Mouse (Mus musculus) central nervous system, embryonic 14 days (tissue): Measurements from ENCODE around the gene Gm28919. TPM values are rescaled to one million over a fixed set of nuclear protein-coding genes. Genes with fewer than 3 reads are reported as not detected.

Source experiments
- polyA plus RNA-seq: library from polyadenylated mRNA; depleted of rRNA; stranded (reverse); fragments of >200 nt; gene quantifications from 2 replicates; pipeline ENCODE4 v1.2.3, GENCODE M21; 2012; rRNA removed

Gm28919 gene
- not detected in 2 replicates for polyA plus RNA-seq

DNA sequence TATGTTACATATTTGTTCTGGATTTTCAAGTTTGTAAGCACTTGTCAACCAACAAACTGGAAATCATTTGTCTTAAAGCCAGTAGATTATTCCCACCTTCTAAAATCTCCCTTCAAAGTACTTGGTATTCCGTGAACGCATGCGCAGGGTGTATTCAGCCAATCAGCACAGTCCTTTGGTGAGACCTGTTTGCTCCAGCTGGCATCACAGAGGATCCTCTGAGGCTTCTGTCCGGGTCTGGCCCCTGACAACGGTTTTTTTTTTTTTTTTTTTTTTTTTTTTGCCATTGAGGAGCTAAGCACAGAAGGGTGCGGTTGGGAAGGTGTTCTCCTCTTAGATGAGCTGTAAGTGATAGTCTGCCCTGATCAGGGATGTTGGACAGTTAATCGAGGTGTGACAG lies at the start of gene Gm28919:
Gene Gm28919 (plus strand): TSS at position 301 of the 400 bp plus-strand sequence.

Other genes starting within 250 kb of the Gm28919 start
- gene Gm21719, start 99.3 kb downstream of the Gm28919 start, polyA plus RNA-seq, result not detected in 2 replicates